ENCODE assay signal across 8 mouse cellular contexts in genomic region chr13:30750461-30751303, GRCm38 (mm10). TPM values are rescaled to one million over a fixed set of nuclear protein-coding genes. Genes with fewer than 3 reads are reported as not detected.
A peak's percentile ranks its signal among the peaks of the same experiment; 100 is the strongest.
DNase-seq lines count a peak whose midpoint lies in the region; ATAC-seq lines count a peak whose summit lies in the region.

No protein-coding gene starts in this region.

- peak; percentile 14 for DNase-seq in adrenal gland, postnatal 10 days
- no peak for DNase-seq in adrenal gland, postnatal 4 days (ENCODE audit: low spot score in 2 of 2)
- peak; percentile 34 to 51 for DNase-seq in spleen, adult 18-20 months
- DNase-seq in spleen, postnatal 14 days (ENCODE audit: low spot score in 2 of 2): no peak
- DNase-seq in hindbrain, embryonic 11.5 days (ENCODE audit: low spot score): peak; percentile 56
- DNase-seq in yolk sac, embryonic 10.5 days (ENCODE audit: low spot score): no peak
- DNase-seq in layer of hippocampus, postnatal 14 days (ENCODE audit: low spot score in 2 of 2): no peak

- H3K9me3 ChIP-seq in hindbrain, embryonic 11.5 days (ENCODE audit: control insufficient read depth, low read length): no peaks in the 10 kb centered on the region
- no peaks in the 10 kb centered on the region for H3K9me3 ChIP-seq in midbrain, embryonic 12.5 days

- 3% methylated on average over 33 of the region's 33 CpGs for WGBS in hindbrain, embryonic 11.5 days
- 1% methylated on average over 33 of the region's 33 CpGs for WGBS in midbrain, embryonic 12.5 days

- no peaks in the 10 kb centered on the region for H3K36me3 ChIP-seq in hindbrain, embryonic 11.5 days (ENCODE audit: control insufficient read depth, insufficient read depth, low read length)
- H3K36me3 ChIP-seq in midbrain, embryonic 12.5 days: no peaks in the 10 kb centered on the region

- peaks cover 41% of the 10 kb centered on the region for H3K27me3 ChIP-seq in hindbrain, embryonic 11.5 days (ENCODE audit: control insufficient read depth, insufficient read depth, low read length)
- H3K27me3 ChIP-seq in midbrain, embryonic 12.5 days: peaks cover 65% of the 10 kb centered on the region

- H3K4me1 ChIP-seq in hindbrain, embryonic 11.5 days (replicated peaks; ENCODE audit: control insufficient read depth, insufficient read depth, low read length): peaks cover 2% of the 10 kb centered on the region; the same call in 1 of the 2 replicates
- H3K4me1 ChIP-seq in midbrain, embryonic 12.5 days: peaks cover 25% of the 10 kb centered on the region

- no peak for ATAC-seq in hindbrain, embryonic 11.5 days (ENCODE audit: low FRiP score)
- no peak for ATAC-seq in midbrain, embryonic 12.5 days (ENCODE audit: low FRiP score, low read depth)

- H3K27ac ChIP-seq in hindbrain, embryonic 11.5 days (ENCODE audit: low read depth, low read length): no peak overlapping the region
- no peak overlapping the region for H3K27ac ChIP-seq in midbrain, embryonic 12.5 days (replicated peaks)

- peak overlapping the region; percentile 27 for H3K4me3 ChIP-seq in hindbrain, embryonic 11.5 days (ENCODE audit: low read depth, low read length)
- H3K4me3 ChIP-seq in midbrain, embryonic 12.5 days: peak overlapping the region; percentile 43

- H3K9ac ChIP-seq in hindbrain, embryonic 11.5 days (ENCODE audit: low read depth, low read length): no peak overlapping the region
- no peak overlapping the region; the same call in 1 of the 2 replicates for H3K9ac ChIP-seq in midbrain, embryonic 12.5 days (replicated peaks)

- peak overlapping the region; percentile 42 for H3K4me2 ChIP-seq in hindbrain, embryonic 11.5 days (replicated peaks; ENCODE audit: low read depth, low read length)
- H3K4me2 ChIP-seq in midbrain, embryonic 12.5 days (replicated peaks): peak overlapping the region; percentile 74

RNA-seq across cellular contexts. Expression of gene Irf4, which starts 1.7 kb away (rescaled TPM):
- total RNA-seq in adrenal gland, postnatal 10 days (2021): 10 to 100 TPM in 1 of 2 experiments, 1 to 10 TPM in 1; 4.4 to 41.3 TPM
- total RNA-seq in adrenal gland, postnatal 4 days (2021): 1 to 10 TPM in 1 of 2 experiments, under 1 TPM in 1; 0.90 to 1.5 TPM
- 0.03 and 0.06 TPM in 2 replicates for polyA plus RNA-seq in hindbrain, embryonic 11.5 days (2014; fragmentation: Nextera tagmentation; extraction: Ambion mirVana)
- 0.08 TPM in 1 of 2 replicates, not detected in the other for polyA plus RNA-seq in midbrain, embryonic 12.5 days (2016; fragmentation: Nextera tagmentation; extraction: Ambion mirVana)
- under 1 TPM; 0.12 to 0.16 TPM for total RNA-seq in layer of hippocampus, postnatal 14 days (2021)

Comparison
In these comparisons a context has a peak if more than half of its experiments do, and no peak if none do; other contexts are left out.
1. DNase-seq: peak in adrenal gland, postnatal 10 days (single experiment), spleen, adult 18-20 months (2 of 2) and hindbrain, embryonic 11.5 days (single experiment); none in adrenal gland, postnatal 4 days (0 of 2), spleen, postnatal 14 days (0 of 2), yolk sac, embryonic 10.5 days (single experiment) and layer of hippocampus, postnatal 14 days (0 of 2).